Mouse (Mus musculus): ENCODE data around the gene Cdca3.

- TF ChIP-seq HCFC1 (IDR thresholded peaks at IDR 0.05; ENCODE audit: borderline replicate concordance, insufficient read depth, low read length) (no peak), ZNF384 (IDR thresholded peaks at IDR 0.05; ENCODE audit: low read depth, low read length) (no peak), MAFK (IDR thresholded peaks at IDR 0.05; ENCODE audit: insufficient read depth, low read depth, low read length) (no peak)
Observed at GRCm38 (mm10) chr6:124803061-124803460, 26.3 kb upstream of the Cdca3 start.

Measured in ES-E14 (cell line).